Mouse (Mus musculus) lung, adult 2 months (tissue): ENCODE data around the gene Chid1. TPM values are rescaled to one million over a fixed set of nuclear protein-coding genes. Genes with fewer than 3 reads are reported as not detected.

Source experiments
- DNase-seq: peaks from one replicate; pipeline ENCODE4 v3.0.0; 2022
- H3K4me1 ChIP-seq: fragments of 200-500 bp; 2 replicates; pipeline ENCODE4 v1.6.1; 2011; ENCODE audit warnings: low read length; ENCODE audit not compliant: control insufficient read depth, insufficient read depth
- H3K4me3 ChIP-seq: fragments of 200-500 bp; replicated peaks from 2 replicates; pipeline ENCODE3; 2011; ENCODE audit warnings: low read depth, mild to moderate bottlenecking, control low read depth, low read length; ENCODE audit errors: extremely low read depth
- CTCF ChIP-seq: fragments of 200-500 bp; IDR thresholded peaks from 2 replicates; pipeline ENCODE4 v1.5.1; 2011; ENCODE audit warnings: mild to moderate bottlenecking, low read length, control low read depth; ENCODE audit not compliant: insufficient read depth
- POLR2A ChIP-seq: fragments of 200-500 bp; IDR thresholded peaks from 2 replicates; pipeline ENCODE4 v1.6.1; 2011; ENCODE audit warnings: low read depth, mild to moderate bottlenecking, control low read depth, low read length, borderline replicate concordance; ENCODE audit errors: extremely low read depth
- WGBS: fragments of 180-500 bp; shearing (Covaris S2); methylation state at CpG from one replicate; pipeline ENCODE4 v1.1.7; 2018; 5-methylcytosine and 5-hydroxymethylcytosine counted together
- polyA plus RNA-seq: library from polyadenylated mRNA; depleted of rRNA; stranded (reverse); fragments of >200 nt; gene quantifications from 2 replicates; pipeline ENCODE4 v1.2.3, GENCODE M21; 2012

The Chid1 gene
- polyA plus RNA-seq, 1 experiment = 20.4 TPM

- TF ChIP-seq CTCF = no peak
- TF ChIP-seq POLR2A = no peak
- no peaks in the 10 kb centered on the region for H3K4me1 ChIP-seq
- 83% methylated on average over 5 of the region's 5 CpGs for WGBS
Observed at GRCm38 (mm10) chr7:141492738-141493137, 46.9 kb downstream of the Chid1 start.

GRCm38 (mm10) chr7:141491151-141491550 lies 48.5 kb downstream of the Chid1 start:
- DNase-seq = no peak
- H3K4me1 ChIP-seq = no peaks in the 10 kb centered on the region
- TF ChIP-seq CTCF = 0 out of 2 replicates have a peak, but pooled peaks have one; percentile 19
- no peak for TF ChIP-seq POLR2A
- 76% methylated on average over 2 of the region's 2 CpGs for WGBS
- no peak overlapping the region for H3K4me3 ChIP-seq

More at GRCm38 (mm10) chr7:141492738-141493137, 46.9 kb downstream of the Chid1 start:
- H3K4me3 ChIP-seq = no peak overlapping the region
- no peak for DNase-seq

- H3K4me3 ChIP-seq = no peak overlapping the region
- H3K4me1 ChIP-seq = no peaks in the 10 kb centered on the region; the same call in 1 of the 2 replicates
- no peak for TF ChIP-seq POLR2A
- no peak for TF ChIP-seq CTCF
- DNase-seq = no peak
- 80% methylated on average over 7 of the region's 7 CpGs for WGBS
Observed at GRCm38 (mm10) chr7:141487141-141487540, 52.5 kb downstream of the Chid1 start.

GRCm38 (mm10) chr7:141486239-141486638 lies 53.4 kb downstream of the Chid1 start:
- no peak for DNase-seq
- H3K4me1 ChIP-seq = peaks cover 2% of the 10 kb centered on the region
- no peak overlapping the region for H3K4me3 ChIP-seq
- 95% methylated on average over 1 of the region's 1 CpGs for WGBS
- no peak for TF ChIP-seq CTCF
- no peak for TF ChIP-seq POLR2A

- Histone ChIP-seq H3K4me3 (no peak overlapping the region), H3K4me1 (peaks cover 7% of the 10 kb centered on the region)
- no peak for DNase-seq
- 86% methylated on average over 2 of the region's 2 CpGs for WGBS
- TF ChIP-seq POLR2A = no peak
- no peak for TF ChIP-seq CTCF
Observed at GRCm38 (mm10) chr7:141485606-141486005, 54.1 kb downstream of the Chid1 start.

GRCm38 (mm10) chr7:141485186-141485585 lies 54.5 kb downstream of the Chid1 start:
- H3K4me3 ChIP-seq = no peak overlapping the region
- peaks cover 9% of the 10 kb centered on the region for H3K4me1 ChIP-seq
- no peak for DNase-seq
- 83% methylated on average over 2 of the region's 2 CpGs for WGBS
- TF ChIP-seq CTCF = no peak
- no peak for TF ChIP-seq POLR2A

- no peak for DNase-seq
- 71% methylated on average over 5 of the region's 5 CpGs for WGBS
- peaks cover 9% of the 10 kb centered on the region for H3K4me1 ChIP-seq
- H3K4me3 ChIP-seq = no peak overlapping the region
- TF ChIP-seq CTCF = no peak
- no peak for TF ChIP-seq POLR2A
Observed at GRCm38 (mm10) chr7:141484186-141485120, 55.2 kb downstream of the Chid1 start.

GRCm38 (mm10) chr7:141483114-141483653 lies 56.5 kb downstream of the Chid1 start:
- H3K4me1 ChIP-seq = peaks cover 9% of the 10 kb centered on the region
- H3K4me3 ChIP-seq = no peak overlapping the region
- no peak for DNase-seq
- TF ChIP-seq CTCF (no peak), POLR2A (no peak)
- WGBS = 77% methylated on average over 6 of the region's 6 CpGs

- Histone ChIP-seq H3K4me1 (peaks cover 15% of the 10 kb centered on the region), H3K4me3 (no peak overlapping the region)
- no peak for TF ChIP-seq CTCF
- no peak for TF ChIP-seq POLR2A
- no peak for DNase-seq
- WGBS = 48% methylated on average over 11 of the region's 11 CpGs
Observed at GRCm38 (mm10) chr7:141482531-141483024, 57.1 kb downstream of the Chid1 start.
